In genomic region chr5:99487009-99487858, GRCm38 (mm10) we compare ENCODE assay signal across 14 mouse cellular contexts.
DNase-seq lines count a peak whose midpoint lies in the region; ATAC-seq and TF ChIP-seq lines count a peak whose summit lies in the region.
"Had no signal": no experiment of that assay in that cellular context is flagged by ENCODE, and none has a peak within 500 bp of the region (broad histone marks: within the 10 kb centered on the region; RNA-seq: fewer than 3 reads in every experiment).

No protein-coding gene starts in this region.

- no peak overlapping the region for H3K9ac ChIP-seq in kidney, embryonic 16.5 days (replicated peaks; ENCODE audit: low read length)
- H3K9ac ChIP-seq in neural tube, embryonic 13.5 days, result no peak overlapping the region
- no peak overlapping the region for H3K9ac ChIP-seq in forebrain, postnatal 0 days
- H3K9ac ChIP-seq: midbrain, embryonic 15.5 days had no signal

- H3K27ac ChIP-seq in kidney, embryonic 16.5 days (ENCODE audit: low read length), result peak overlapping the region; percentile 53
- no peak overlapping the region for H3K27ac ChIP-seq in neural tube, embryonic 13.5 days (replicated peaks)
- H3K27ac ChIP-seq in forebrain, postnatal 0 days (ENCODE audit: low read depth, low read length), result no peak overlapping the region
- H3K27ac ChIP-seq: midbrain, embryonic 15.5 days had no signal

- H3K36me3 ChIP-seq in kidney, embryonic 16.5 days (ENCODE audit: insufficient read depth, low read length), result no peaks in the 10 kb centered on the region
- H3K36me3 ChIP-seq in neural tube, embryonic 13.5 days, result no peaks in the 10 kb centered on the region
- H3K36me3 ChIP-seq in forebrain, postnatal 0 days (ENCODE audit: insufficient read depth), result no peaks in the 10 kb centered on the region
- H3K36me3 ChIP-seq: midbrain, embryonic 15.5 days had no signal

- H3K4me2 ChIP-seq in kidney, embryonic 16.5 days (replicated peaks; ENCODE audit: low read depth, low read length), result no peak overlapping the region
- no peak overlapping the region for H3K4me2 ChIP-seq in neural tube, embryonic 13.5 days
- H3K4me2 ChIP-seq in forebrain, postnatal 0 days (ENCODE audit: low read depth), result no peak overlapping the region
- H3K4me2 ChIP-seq: midbrain, embryonic 15.5 days had no signal

- 38% methylated on average over 5 of the region's 5 CpGs for WGBS in kidney, embryonic 16.5 days
- WGBS in neural tube, embryonic 13.5 days, result 43% methylated on average over 5 of the region's 5 CpGs
- 21% methylated on average over 5 of the region's 5 CpGs for WGBS in forebrain, postnatal 0 days

- peaks cover 8% of the 10 kb centered on the region for H3K4me1 ChIP-seq in kidney, embryonic 16.5 days (ENCODE audit: insufficient read depth, low read length)
- H3K4me1 ChIP-seq in neural tube, embryonic 13.5 days (replicated peaks), result peaks cover 7% of the 10 kb centered on the region
- H3K4me1 ChIP-seq in forebrain, postnatal 0 days (ENCODE audit: insufficient read depth), result 0 out of 2 replicates have a peak, but pooled peaks cover 5% of the 10 kb centered on the region
- H3K4me1 ChIP-seq: midbrain, embryonic 15.5 days had no signal

- TF ChIP-seq CTCF in forebrain, postnatal 0 days (IDR thresholded peaks at IDR 0.05; ENCODE audit: low read depth), result no peak

- no peak overlapping the region for H3K4me3 ChIP-seq in kidney, embryonic 16.5 days (ENCODE audit: low read length)
- no peak overlapping the region for H3K4me3 ChIP-seq in neural tube, embryonic 13.5 days
- no peak overlapping the region for H3K4me3 ChIP-seq in forebrain, postnatal 0 days (ENCODE audit: low read depth, low read length)
- H3K4me3 ChIP-seq: midbrain, embryonic 15.5 days had no signal

- peaks cover 2% of the 10 kb centered on the region; the same call in 1 of the 2 replicates for H3K27me3 ChIP-seq in kidney, embryonic 16.5 days (ENCODE audit: insufficient read depth, low read length)
- no peaks in the 10 kb centered on the region for H3K27me3 ChIP-seq in neural tube, embryonic 13.5 days
- H3K27me3 ChIP-seq in forebrain, postnatal 0 days (ENCODE audit: insufficient read depth, low read length), result no peaks in the 10 kb centered on the region
- H3K27me3 ChIP-seq: CH12.LX; midbrain, embryonic 15.5 days had no signal

- no peaks in the 10 kb centered on the region for H3K9me3 ChIP-seq in kidney, embryonic 16.5 days (ENCODE audit: low read length)
- no peaks in the 10 kb centered on the region for H3K9me3 ChIP-seq in neural tube, embryonic 13.5 days
- H3K9me3 ChIP-seq in forebrain, postnatal 0 days (ENCODE audit: low read length), result no peaks in the 10 kb centered on the region
- H3K9me3 ChIP-seq: midbrain, embryonic 15.5 days had no signal

- DNase-seq in kidney, adult 9 months, result no peak
- no peak for DNase-seq in neural tube, embryonic 10.5 days (ENCODE audit: extremely low spot score, low spot score)
- peak; percentile 50 for DNase-seq in forebrain, postnatal 0 days
- peak; percentile 84 for DNase-seq in retina, postnatal 1 day
- DNase-seq in ovary, adult 18-20 months (ENCODE audit: low spot score), result no peak
- DNase-seq: adrenal gland, postnatal 25 days; cerebellum, adult 11-12 months; embryo, embryonic 11 days; gastrocnemius, postnatal 36 days had no signal

- peak; percentile 93 for ATAC-seq in kidney, embryonic 16.5 days (ENCODE audit: low FRiP score, low TSS enrichment)
- ATAC-seq in neural tube, embryonic 13.5 days (ENCODE audit: low read depth), result peak; percentile 43; the same call in 1 of the 2 replicates
- ATAC-seq in forebrain, postnatal 0 days, result peak; percentile 14
- ATAC-seq: intestine, postnatal 0 days; midbrain, embryonic 15.5 days had no signal

Comparison
In these comparisons a context has a peak if more than half of its experiments do, and no peak if none do; other contexts are left out.
1. ATAC-seq: peak in every context shown above with its lines; median percentile 93 in kidney, embryonic 16.5 days; 43 in neural tube, embryonic 13.5 days; 14 in forebrain, postnatal 0 days.
2. DNase-seq: peak in forebrain, postnatal 0 days (single experiment) and retina, postnatal 1 day (single experiment); none in kidney, adult 9 months (single experiment), neural tube, embryonic 10.5 days (single experiment) and ovary, adult 18-20 months (single experiment).